Mouse (Mus musculus): ENCODE results near the gene Col24a1.

DNA sequence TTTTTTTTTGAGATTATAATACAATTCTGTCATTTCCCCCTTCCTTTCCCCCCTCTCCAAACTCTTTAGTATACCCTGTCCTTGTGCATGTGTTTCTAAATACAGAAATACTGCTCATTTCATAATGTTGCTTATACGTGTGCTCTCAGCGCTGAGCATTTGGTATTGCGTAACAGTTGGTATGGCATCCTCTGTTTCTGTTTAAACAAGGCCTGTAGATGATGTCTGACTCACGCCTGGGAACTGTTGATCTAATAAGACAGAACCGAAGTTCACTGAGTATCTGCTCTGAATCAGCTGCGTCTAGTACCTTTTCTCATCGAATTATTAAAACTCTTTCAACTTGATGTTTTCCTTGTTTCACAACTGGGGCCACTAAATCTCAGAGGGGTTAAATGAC lies 24.2 kb upstream of the Col24a1 start:
- TF ChIP-seq EP300 (IDR thresholded peaks at IDR 0.05; ENCODE audit: low read depth) (no peak), CTCF (IDR thresholded peaks at IDR 0.05; ENCODE audit: low read depth) (no peak)
